Mouse (Mus musculus) kidney, adult 2 months (tissue): ENCODE measurements around the gene Card10.

Source experiments
- CTCF ChIP-seq: fragments of 200-500 bp; conservative IDR thresholded peaks from 2 replicates; pipeline ENCODE4 v1.5.1; 2011; ENCODE audit warnings: low read depth, mild to moderate bottlenecking, control low read depth, low read length, moderate library complexity, mixed read lengths; ENCODE audit not compliant: insufficient read depth, insufficient read length
- POLR2A ChIP-seq: fragments of 200-500 bp; IDR thresholded peaks from one replicate; pipeline ENCODE4 v1.6.1; 2011; ENCODE audit warnings: low read depth, low read length, control low read depth

GRCm38 (mm10) chr15:78845867-78846266 is 43.0 kb upstream of the Card10 start:
- no peak for TF ChIP-seq POLR2A
- TF ChIP-seq CTCF: no peak
